Mouse (Mus musculus) heart, adult 2 months (tissue): ENCODE results near the gene AI854703.

Source experiments
- CTCF ChIP-seq: fragments of 200-600 bp; IDR thresholded peaks from 2 replicates; pipeline ENCODE4 v1.8.1; 2022; ENCODE audit warnings: antibody characterized with exemption, mild to moderate bottlenecking, moderate library complexity
- EP300 ChIP-seq: fragments of 200-500 bp; IDR thresholded peaks from 2 replicates; pipeline ENCODE4 v1.6.1; 2011; ENCODE audit warnings: low read depth, low read length, control low read depth; ENCODE audit not compliant: insufficient read depth
- POLR2A ChIP-seq: fragments of 200-500 bp; IDR thresholded peaks from 2 replicates; pipeline ENCODE4 v1.6.1; 2011; ENCODE audit warnings: mild to moderate bottlenecking, low read depth, low read length, control low read depth; ENCODE audit not compliant: insufficient read depth

DNA sequence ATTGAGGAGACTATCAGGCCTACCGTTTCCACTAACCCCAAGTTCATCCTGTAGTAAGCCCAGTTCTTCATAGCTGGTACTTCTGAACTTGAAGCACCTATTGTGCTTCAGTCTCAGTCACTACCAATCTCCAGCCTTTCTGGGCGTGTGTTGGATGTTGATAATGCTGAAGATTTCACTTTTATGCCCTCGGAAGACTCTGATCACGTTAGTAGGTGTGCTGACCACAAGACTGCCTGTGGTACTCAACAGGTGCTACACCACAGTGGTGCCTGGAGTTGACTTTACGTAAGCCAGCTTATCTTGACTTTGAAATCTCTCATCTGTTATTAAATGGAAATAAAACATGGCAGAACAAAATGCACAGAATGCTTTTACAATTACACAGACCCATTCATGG lies 53.9 kb downstream of the AI854703 start:
- TF ChIP-seq EP300 (no peak), POLR2A (no peak), CTCF (no peak)
